Mouse (Mus musculus) heart, postnatal 0 days (tissue): ENCODE measurements around the gene 1700030K09Rik.

Experiments used
- CTCF ChIP-seq: IDR thresholded peaks from 2 replicates; pipeline ENCODE4 v1.5.1; 2016; ENCODE audit warnings: antibody characterized with exemption, control low read depth, low read depth
- EP300 ChIP-seq: IDR thresholded peaks from 2 replicates; pipeline ENCODE4 v1.6.1; 2016; ENCODE audit warnings: antibody characterized with exemption, low read depth

DNA sequence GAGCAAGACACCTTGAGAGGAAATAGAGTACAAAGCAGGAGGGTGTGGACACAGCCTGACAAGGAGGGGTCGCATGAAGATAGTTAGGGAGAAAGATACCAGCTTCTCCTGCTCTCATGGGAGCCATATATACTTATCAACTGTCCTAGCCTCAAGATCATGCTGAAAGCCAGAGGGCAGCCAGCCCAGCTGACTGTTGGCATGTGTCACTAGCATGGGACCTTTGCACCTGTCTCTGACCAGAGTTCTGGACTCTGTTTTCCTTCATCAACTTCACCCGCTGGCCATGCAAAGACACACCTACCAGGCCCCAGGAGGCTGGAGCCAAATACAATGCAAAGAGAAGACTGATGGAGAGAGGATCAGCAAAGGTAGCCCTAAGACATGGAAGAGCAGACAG is 25.6 kb downstream of the 1700030K09Rik start:
- TF ChIP-seq CTCF, result no peak
- TF ChIP-seq EP300, result no peak
